Mouse (Mus musculus) intestine, postnatal 0 days (tissue): ENCODE results near the gene Wipi2. TPM values are rescaled to one million over a fixed set of nuclear protein-coding genes. Genes with fewer than 3 reads are reported as not detected.

Experiments used
- ATAC-seq: fragments of 200-750 bp; cut with Nextera tagmentation; 2 replicates; pipeline ENCODE4 v1.8.0; 2017; ENCODE audit warnings: mild to moderate bottlenecking, moderate TSS enrichment, moderate library complexity
- H3K27ac ChIP-seq: fragments of 300-500 bp; sonication (generic); 2 replicates; pipeline ENCODE4 v1.5.1; 2014; ENCODE audit warnings: mild to moderate bottlenecking, low read depth, low read length, moderate library complexity
- H3K27me3 ChIP-seq: fragments of 300-500 bp; sonication (generic); replicated peaks from 2 replicates; pipeline ENCODE4 v1.6.1; 2014; ENCODE audit warnings: low read length, mixed read lengths; ENCODE audit not compliant: control insufficient read depth, insufficient read depth
- H3K36me3 ChIP-seq: fragments of 300-500 bp; sonication (generic); 2 replicates; pipeline ENCODE4 v1.6.1; 2014; ENCODE audit warnings: mild to moderate bottlenecking, moderate library complexity; ENCODE audit not compliant: control insufficient read depth, insufficient read depth
- H3K4me1 ChIP-seq: fragments of 300-500 bp; sonication (generic); replicated peaks from 2 replicates; pipeline ENCODE4 v1.6.1; 2014; ENCODE audit warnings: antibody characterized with exemption, low read length, mixed read lengths; ENCODE audit not compliant: control insufficient read depth, insufficient read depth
- H3K4me2 ChIP-seq: fragments of 300-500 bp; sonication (generic); replicated peaks from 2 replicates; pipeline ENCODE4 v1.6.1; 2014; ENCODE audit warnings: low read depth, mild to moderate bottlenecking, moderate library complexity
- H3K4me3 ChIP-seq: fragments of 300-500 bp; sonication (generic); 2 replicates; pipeline ENCODE4 v1.5.1; 2014; ENCODE audit warnings: low read depth, low read length
- H3K9ac ChIP-seq: fragments of 300-500 bp; sonication (generic); 2 replicates; pipeline ENCODE4 v1.6.1; 2014; ENCODE audit warnings: mild to moderate bottlenecking, low read depth, low read length
- H3K9me3 ChIP-seq: fragments of 300-500 bp; sonication (generic); 2 replicates; pipeline ENCODE4 v1.6.1; 2016; ENCODE audit warnings: mixed run types; ENCODE audit not compliant: control insufficient read depth
- CTCF ChIP-seq: sonication (generic); IDR thresholded peaks from 2 replicates; pipeline ENCODE4 v1.5.1; 2016; ENCODE audit warnings: low read depth, mild to moderate bottlenecking, control low read depth, antibody characterized with exemption, moderate library complexity
- WGBS: fragments of 180-500 bp; shearing (Covaris S2); extraction: QIAGEN DNeasy Blood & Tissue Kit; methylation state at CpG from one replicate; pipeline ENCODE4 v1.1.7; 2014; 5-methylcytosine and 5-hydroxymethylcytosine counted together
- polyA plus RNA-seq: library from polyadenylated mRNA; unstranded; fragments of >200 nt; fragmentation: Nextera tagmentation; extraction: Ambion mirVana; gene quantifications from 2 replicates; pipeline ENCODE4 v1.2.1, GENCODE M21; 2015

The Wipi2 gene
- polyA plus RNA-seq, 1 experiment from 2014 or later: 25.5 TPM

DNA sequence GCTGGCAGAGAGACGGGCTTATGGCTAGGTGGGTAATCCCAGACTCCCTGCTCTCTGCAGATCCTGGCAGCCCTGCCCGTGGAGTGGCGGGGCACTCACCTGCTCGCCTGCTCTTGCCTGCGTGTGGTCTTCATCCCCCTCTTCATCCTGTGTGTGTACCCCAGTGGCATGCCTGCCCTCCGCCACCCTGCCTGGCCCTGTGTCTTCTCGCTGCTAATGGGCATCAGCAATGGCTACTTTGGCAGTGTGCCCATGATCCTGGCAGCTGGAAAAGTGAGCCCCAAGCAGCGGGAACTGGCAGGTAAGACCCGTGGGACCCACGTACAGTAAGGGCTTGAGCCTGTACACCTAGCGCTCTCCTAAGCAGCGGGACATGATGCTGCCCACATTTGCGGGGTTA is 92.4 kb downstream of the Wipi2 start:
- H3K4me3 ChIP-seq: no peak overlapping the region
- 84% methylated on average over 13 of the region's 13 CpGs for WGBS
- ATAC-seq: no peak
- no peak overlapping the region for H3K4me2 ChIP-seq
- no peaks in the 10 kb centered on the region for H3K9me3 ChIP-seq
- H3K9ac ChIP-seq: no peak overlapping the region
- H3K27ac ChIP-seq: no peak overlapping the region
- H3K27me3 ChIP-seq: no peaks in the 10 kb centered on the region
- TF ChIP-seq CTCF: no peak
- H3K4me1 ChIP-seq: no peaks in the 10 kb centered on the region
- no peaks in the 10 kb centered on the region for H3K36me3 ChIP-seq

Other genes with a start within 250 kb of the Wipi2 start
- gene Foxk1, start 226.2 kb upstream of the Wipi2 start, polyA plus RNA-seq: 2.6 and 4.5 TPM in 2 replicates
- gene Ap5z1, start 163.8 kb upstream of the Wipi2 start, polyA plus RNA-seq: 9.0 and 9.8 TPM in 2 replicates
- gene Papolb, start 97.6 kb upstream of the Wipi2 start, polyA plus RNA-seq: not detected in 2 replicates
- gene Radil, start 76.6 kb upstream of the Wipi2 start, polyA plus RNA-seq: 0.55 and 0.58 TPM in 2 replicates
- 0.52 and 0.63 TPM in 2 replicates for gene Mmd2, start 18.9 kb upstream of the Wipi2 start, polyA plus RNA-seq
- gene Slc29a4, start 64.8 kb downstream of the Wipi2 start, polyA plus RNA-seq: 2.9 and 3.5 TPM in 2 replicates
- 9.9 and 11.7 TPM in 2 replicates for gene Tnrc18, start 190.0 kb downstream of the Wipi2 start, polyA plus RNA-seq